Mouse (Mus musculus) liver, embryonic 14.5 days (tissue): ENCODE measurements around the gene Numb. TPM values are rescaled to one million over a fixed set of nuclear protein-coding genes. Genes with fewer than 3 reads are reported as not detected.

Experiments used
- ATAC-seq: fragments of 200-750 bp; cut with Nextera tagmentation; 2 replicates; pipeline ENCODE4 v1.8.0; 2017; ENCODE audit warnings: moderate number of reproducible peaks, mild to moderate bottlenecking, moderate library complexity; ENCODE audit not compliant: insufficient read depth
- DNase-seq, 3 experiments: peaks; one replicate each; pipeline ENCODE4 v3.0.0-alpha.2; 2012 to 2013; ENCODE audit warnings: low read depth in 3 of 3, low spot score in 3 of 3
- H3K27ac ChIP-seq: fragments of 300-500 bp; sonication (generic); 2 replicates; pipeline ENCODE4 v1.5.1; 2014; ENCODE audit warnings: moderate library complexity, mild to moderate bottlenecking, control low read depth, inconsistent platforms
- H3K27me3 ChIP-seq: fragments of 300-500 bp; sonication (generic); 2 replicates; pipeline ENCODE4 v1.6.1; 2014; ENCODE audit warnings: mild to moderate bottlenecking, low read length, moderate library complexity; ENCODE audit not compliant: control insufficient read depth, insufficient read depth
- H3K36me3 ChIP-seq: fragments of 300-500 bp; sonication (generic); replicated peaks from 2 replicates; pipeline ENCODE4 v1.6.1; 2014; ENCODE audit warnings: low read depth; ENCODE audit not compliant: control insufficient read depth, insufficient read depth
- H3K4me1 ChIP-seq, 2 experiments: fragments of 200-500 bp in 1 of 2; fragments of 300-500 bp in 1 of 2; sonication (generic) in 1 of 2; replicated peaks; 2 replicates each; pipeline ENCODE4 v1.6.1; 2012 to 2014; ENCODE audit warnings: antibody characterized with exemption in 1 of 2, inconsistent platforms in 1 of 2, low read length in 1 of 2; ENCODE audit not compliant: control insufficient read depth in 2 of 2, insufficient read depth in 2 of 2
- H3K4me2 ChIP-seq: fragments of 300-500 bp; sonication (generic); 2 replicates; pipeline ENCODE4 v1.6.1; 2014; ENCODE audit warnings: low read depth, mild to moderate bottlenecking, control low read depth, moderate library complexity
- H3K4me3 ChIP-seq, 2 experiments: fragments of 200-500 bp in 1 of 2; fragments of 300-500 bp in 1 of 2; sonication (generic) in 1 of 2; 2 replicates each; pipeline ENCODE4 v1.5.1; 2012 to 2014; ENCODE audit warnings: low read depth in 2 of 2, low read length in 2 of 2, mild to moderate bottlenecking in 2 of 2, control low read depth in 1 of 2, inconsistent platforms in 1 of 2, moderate library complexity in 1 of 2; ENCODE audit not compliant: insufficient read depth in 1 of 2
- H3K9ac ChIP-seq: fragments of 300-500 bp; sonication (generic); replicated peaks from 2 replicates; pipeline ENCODE4 v1.6.1; 2014; ENCODE audit warnings: mild to moderate bottlenecking, control low read depth, moderate library complexity
- H3K9me3 ChIP-seq: fragments of 300-500 bp; sonication (generic); 2 replicates; pipeline ENCODE4 v1.6.1; 2016; ENCODE audit warnings: low read length, mixed read lengths; ENCODE audit not compliant: control insufficient read depth
- CTCF ChIP-seq: IDR thresholded peaks from 2 replicates; pipeline ENCODE4 v1.5.1; 2016; ENCODE audit warnings: antibody characterized with exemption, low read depth, control low read depth
- EP300 ChIP-seq: IDR thresholded peaks from 2 replicates; pipeline ENCODE4 v1.6.1; 2016; ENCODE audit warnings: antibody characterized with exemption, low read depth
- WGBS: fragments of 180-500 bp; shearing (Covaris S2); extraction: QIAGEN DNeasy Blood & Tissue Kit; methylation state at CpG from one replicate; pipeline ENCODE4 v1.1.7; 2014; ENCODE audit not compliant: insufficient replicate concordance; 5-methylcytosine and 5-hydroxymethylcytosine counted together
- polyA plus RNA-seq, 2 experiments: library from polyadenylated mRNA; depleted of rRNA in 1 of 2; stranded (reverse) in 1 of 2; unstranded in 1 of 2; fragments of >200 nt; fragmentation: Nextera tagmentation in 1 of 2; extraction: Ambion mirVana in 1 of 2; gene quantifications; 2 replicates each; pipeline versions ENCODE4 v1.2.1 to v1.2.3; 2012 to 2014

The Numb gene
- polyA plus RNA-seq, 2 experiments: 9.7 to 13.1 TPM

- H3K9me3 ChIP-seq: no peaks in the 10 kb centered on the region
- TF ChIP-seq CTCF: no peak
- no peak for TF ChIP-seq EP300
- ATAC-seq: no peak
- H3K4me3 ChIP-seq: no peak overlapping the region
- H3K27me3 ChIP-seq: no peaks in the 10 kb centered on the region
- no peaks in the 10 kb centered on the region for H3K36me3 ChIP-seq
- H3K4me1 ChIP-seq: no peaks in the 10 kb centered on the region
- no peak overlapping the region for H3K4me2 ChIP-seq
- H3K9ac ChIP-seq: no peak overlapping the region
- H3K27ac ChIP-seq: no peak overlapping the region
- WGBS: 61% methylated on average over 4 of the region's 4 CpGs
- no peak for DNase-seq
These were observed 131.0 kb downstream of the Numb start for GRCm38 (mm10) chr12:83790749-83791148.

DNA sequence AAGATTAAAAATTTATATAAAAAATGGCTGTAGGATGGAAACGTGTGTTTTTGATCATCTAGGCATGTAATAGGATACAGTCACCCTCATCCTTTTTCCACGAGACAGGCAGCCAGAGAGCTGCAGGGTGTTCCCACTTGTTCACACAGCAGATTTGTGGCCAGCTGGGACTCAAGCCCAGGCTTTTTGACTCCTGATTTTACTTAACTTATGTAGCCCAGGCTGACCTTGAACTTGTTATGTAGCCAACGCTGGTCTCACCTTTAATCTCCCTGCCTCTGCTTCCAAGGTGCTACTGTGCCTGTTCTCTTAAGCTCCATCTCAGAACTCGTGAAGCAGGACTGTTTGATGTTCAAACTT, 132.0 kb downstream of the Numb start:
- ATAC-seq: no peak
- Histone ChIP-seq H3K9ac (no peak overlapping the region), H3K27me3 (no peaks in the 10 kb centered on the region), H3K4me3 (no peak overlapping the region), H3K4me2 (no peak overlapping the region), H3K4me1 (no peaks in the 10 kb centered on the region), H3K9me3 (no peaks in the 10 kb centered on the region), H3K27ac (no peak overlapping the region), H3K36me3 (no peaks in the 10 kb centered on the region)
- DNase-seq: no peak
- TF ChIP-seq EP300 (no peak), CTCF (no peak)
- WGBS: 38% methylated on average over 4 of the region's 4 CpGs

GRCm38 (mm10) chr12:83789051-83789780, 132.5 kb downstream of the Numb start:
- WGBS: 69% methylated on average over 17 of the region's 17 CpGs
- Histone ChIP-seq H3K4me1 (no peaks in the 10 kb centered on the region), H3K27me3 (no peaks in the 10 kb centered on the region), H3K27ac (no peak overlapping the region), H3K4me3 (no peak overlapping the region), H3K9me3 (no peaks in the 10 kb centered on the region), H3K36me3 (no peaks in the 10 kb centered on the region), H3K9ac (no peak overlapping the region), H3K4me2 (no peak overlapping the region)
- no peak for ATAC-seq
- no peak for DNase-seq
- TF ChIP-seq CTCF: no peak
- TF ChIP-seq EP300: no peak

GRCm38 (mm10) chr12:83785305-83785704, 136.4 kb downstream of the Numb start:
- ATAC-seq: no peak
- TF ChIP-seq CTCF: no peak
- TF ChIP-seq EP300: no peak
- Histone ChIP-seq H3K27ac (no peak overlapping the region), H3K4me3 (no peak overlapping the region), H3K36me3 (no peaks in the 10 kb centered on the region), H3K9ac (no peak overlapping the region), H3K27me3 (no peaks in the 10 kb centered on the region), H3K4me1 (no peaks in the 10 kb centered on the region), H3K4me2 (no peak overlapping the region), H3K9me3 (no peaks in the 10 kb centered on the region)
- no peak for DNase-seq
- WGBS: 64% methylated on average over 4 of the region's 4 CpGs

- no peaks in the 10 kb centered on the region for H3K9me3 ChIP-seq
- no peaks in the 10 kb centered on the region for H3K27me3 ChIP-seq
- DNase-seq: no peak
- 69% methylated on average over 10 of the region's 10 CpGs for WGBS
- TF ChIP-seq CTCF (no peak), EP300 (no peak)
- no peak overlapping the region for H3K4me2 ChIP-seq
- no peak overlapping the region for H3K27ac ChIP-seq
- H3K4me1 ChIP-seq: no peaks in the 10 kb centered on the region
- no peak overlapping the region for H3K4me3 ChIP-seq
- no peaks in the 10 kb centered on the region for H3K36me3 ChIP-seq
- ATAC-seq: no peak
- H3K9ac ChIP-seq: no peak overlapping the region
These were observed 139.1 kb downstream of the Numb start for GRCm38 (mm10) chr12:83782669-83783068.
